Mouse (Mus musculus): ENCODE measurements around the gene Gpc5. TPM values are rescaled to one million over a fixed set of nuclear protein-coding genes. Genes with fewer than 3 reads are reported as not detected.

Gpc5 gene
- total RNA-seq, 1 experiment = 0.40 TPM

DNA sequence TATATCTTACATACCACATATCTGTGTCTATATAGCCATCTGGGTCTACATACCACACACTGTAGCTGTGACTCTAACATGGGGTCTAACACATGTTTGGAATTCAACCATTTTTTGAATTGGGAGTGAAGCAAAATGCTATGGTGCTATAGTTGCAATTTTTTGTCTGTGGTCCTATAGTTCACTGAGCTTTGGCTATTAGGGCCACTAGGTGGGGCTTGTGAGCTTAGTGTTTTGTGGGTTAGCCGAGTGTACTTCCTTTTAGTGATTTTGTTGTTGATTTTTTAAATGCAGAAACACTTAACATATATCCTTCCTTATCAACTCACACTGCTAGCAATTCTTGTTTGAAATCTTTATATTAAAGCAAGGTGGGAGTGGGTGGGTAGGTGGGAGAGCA lies 727.0 kb downstream of the Gpc5 start:
- no peak for TF ChIP-seq ZNF384 (IDR thresholded peaks at IDR 0.05; ENCODE audit: low read depth, low read length)
- TF ChIP-seq CHD2 (IDR thresholded peaks at IDR 0.05; ENCODE audit: low read depth, low read length) = no peak
- TF ChIP-seq MAFK (IDR thresholded peaks at IDR 0.05; ENCODE audit: insufficient read depth, low read depth, low read length) = no peak
- TF ChIP-seq ZC3H11A (IDR thresholded peaks at IDR 0.05; ENCODE audit: borderline replicate concordance, low read depth, low read length) = no peak
- no peak for TF ChIP-seq HCFC1 (IDR thresholded peaks at IDR 0.05; ENCODE audit: borderline replicate concordance, insufficient read depth, low read length)

DNA sequence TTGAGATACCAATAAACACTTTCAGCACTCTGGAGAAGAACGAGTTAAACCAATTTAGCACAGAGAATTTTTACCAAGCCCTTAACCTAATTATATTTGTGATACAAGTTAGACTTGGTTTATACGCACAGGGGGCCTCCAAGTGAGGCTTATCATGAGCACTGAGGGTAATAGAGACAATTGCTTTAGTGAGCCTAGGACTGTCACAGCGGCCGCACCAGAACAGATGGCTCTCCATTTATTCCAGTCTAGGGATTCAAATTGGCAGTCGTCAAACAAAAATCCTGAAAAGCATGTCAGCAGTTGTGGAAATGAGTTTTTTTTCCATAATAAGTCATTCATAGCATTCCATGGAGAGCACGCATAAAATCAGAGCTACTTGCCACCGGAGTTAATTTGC lies 729.6 kb downstream of the Gpc5 start:
- TF ChIP-seq CHD2 (IDR thresholded peaks at IDR 0.05; ENCODE audit: low read depth, low read length) = no peak
- H3K9me3 ChIP-seq (ENCODE audit: control insufficient read depth, insufficient read depth, low read depth, low read length) = no peaks in the 10 kb centered on the region
- in situ Hi-C loops (cut with MboI; ENCODE audit: low sequenced_read_pairs in 2 of 2, unreplicated experiment in 2 of 2) = no loop called here

More for the DNA sequence above, 727.0 kb downstream of the Gpc5 start:
- Histone ChIP-seq H3K36me3 (ENCODE audit: control insufficient read depth, insufficient read depth, low read length, poor library complexity, severe bottlenecking) (no peaks in the 10 kb centered on the region), H3K9me3 (ENCODE audit: control insufficient read depth, insufficient read depth, low read depth, low read length) (no peaks in the 10 kb centered on the region), H3K27ac (ENCODE audit: insufficient read depth, low read depth, low read length, poor library complexity, severe bottlenecking) (no peak overlapping the region), H3K4me3 (ENCODE audit: insufficient read depth in 1 of 2, low read depth in 1 of 2, low read length in 2 of 2, poor library complexity in 1 of 2, severe bottlenecking in 1 of 2) (no peak overlapping the region), H3K4me1 (ENCODE audit: control insufficient read depth in 2 of 2, insufficient read depth in 2 of 2, low read length in 2 of 2, poor library complexity in 1 of 2) (no peaks in the 10 kb centered on the region), H3K9ac (ENCODE audit: insufficient read depth, low read depth, low read length, poor library complexity, severe bottlenecking) (no peak overlapping the region)
- DNase-seq (ENCODE audit: low read depth, low spot score) = peak; percentile 26
- in situ Hi-C loops (cut with MboI; ENCODE audit: low sequenced_read_pairs in 2 of 2, unreplicated experiment in 2 of 2) = no loop called here

GRCm38 (mm10) chr14:115830485-115830884 lies 738.5 kb downstream of the Gpc5 start:
- no peaks in the 10 kb centered on the region for H3K36me3 ChIP-seq (ENCODE audit: control insufficient read depth, insufficient read depth, low read length, poor library complexity, severe bottlenecking)
- no peak for DNase-seq (ENCODE audit: low read depth, low spot score)
- no peaks in the 10 kb centered on the region for H3K4me1 ChIP-seq (ENCODE audit: control insufficient read depth in 2 of 2, insufficient read depth in 2 of 2, low read length in 2 of 2, poor library complexity in 1 of 2)
- TF ChIP-seq MAFK (IDR thresholded peaks at IDR 0.05; ENCODE audit: insufficient read depth, low read depth, low read length) (peak; percentile 47; the same call in 1 of the 2 replicates), CHD2 (IDR thresholded peaks at IDR 0.05; ENCODE audit: low read depth, low read length) (no peak)
- H3K27ac ChIP-seq (ENCODE audit: insufficient read depth, low read depth, low read length, poor library complexity, severe bottlenecking) = no peak overlapping the region
- in situ Hi-C loops (cut with MboI; ENCODE audit: low sequenced_read_pairs in 2 of 2, unreplicated experiment in 2 of 2) = no loop called here
- H3K9ac ChIP-seq (ENCODE audit: insufficient read depth, low read depth, low read length, poor library complexity, severe bottlenecking) = no peak overlapping the region
- no peaks in the 10 kb centered on the region for H3K9me3 ChIP-seq (ENCODE audit: control insufficient read depth, insufficient read depth, low read depth, low read length)
- H3K4me3 ChIP-seq (ENCODE audit: insufficient read depth in 1 of 2, low read depth in 1 of 2, low read length in 2 of 2, poor library complexity in 1 of 2, severe bottlenecking in 1 of 2) = no peak overlapping the region

More for the DNA sequence above, 729.6 kb downstream of the Gpc5 start:
- Histone ChIP-seq H3K36me3 (ENCODE audit: control insufficient read depth, insufficient read depth, low read length, poor library complexity, severe bottlenecking) (no peaks in the 10 kb centered on the region), H3K4me3 (ENCODE audit: insufficient read depth in 1 of 2, low read depth in 1 of 2, low read length in 2 of 2, poor library complexity in 1 of 2, severe bottlenecking in 1 of 2) (no peak overlapping the region), H3K9ac (ENCODE audit: insufficient read depth, low read depth, low read length, poor library complexity, severe bottlenecking) (no peak overlapping the region), H3K27ac (ENCODE audit: insufficient read depth, low read depth, low read length, poor library complexity, severe bottlenecking) (no peak overlapping the region), H3K4me1 (ENCODE audit: control insufficient read depth in 2 of 2, insufficient read depth in 2 of 2, low read length in 2 of 2, poor library complexity in 1 of 2) (no peaks in the 10 kb centered on the region)
- no peak for DNase-seq (ENCODE audit: low read depth, low spot score)

- Histone ChIP-seq H3K4me1 (ENCODE audit: control insufficient read depth in 2 of 2, insufficient read depth in 2 of 2, low read length in 2 of 2, poor library complexity in 1 of 2) (no peaks in the 10 kb centered on the region), H3K9me3 (ENCODE audit: control insufficient read depth, insufficient read depth, low read depth, low read length) (no peaks in the 10 kb centered on the region), H3K4me3 (ENCODE audit: insufficient read depth in 1 of 2, low read depth in 1 of 2, low read length in 2 of 2, poor library complexity in 1 of 2, severe bottlenecking in 1 of 2) (no peak overlapping the region), H3K36me3 (ENCODE audit: control insufficient read depth, insufficient read depth, low read length, poor library complexity, severe bottlenecking) (no peaks in the 10 kb centered on the region), H3K27ac (ENCODE audit: insufficient read depth, low read depth, low read length, poor library complexity, severe bottlenecking) (no peak overlapping the region), H3K9ac (ENCODE audit: insufficient read depth, low read depth, low read length, poor library complexity, severe bottlenecking) (no peak overlapping the region)
- TF ChIP-seq HCFC1 (IDR thresholded peaks at IDR 0.05; ENCODE audit: borderline replicate concordance, insufficient read depth, low read length) (no peak), CHD2 (IDR thresholded peaks at IDR 0.05; ENCODE audit: low read depth, low read length) (no peak), ZC3H11A (IDR thresholded peaks at IDR 0.05; ENCODE audit: borderline replicate concordance, low read depth, low read length) (peak; percentile 55; the same call in 1 of the 2 replicates), ZNF384 (IDR thresholded peaks at IDR 0.05; ENCODE audit: low read depth, low read length) (no peak)
- in situ Hi-C loops (cut with MboI; ENCODE audit: low sequenced_read_pairs in 2 of 2, unreplicated experiment in 2 of 2) = no loop called here
- peak; percentile 53 for DNase-seq (ENCODE audit: low read depth, low spot score)
Measured at GRCm38 (mm10) chr14:115831219-115831755, 739.3 kb downstream of the Gpc5 start.

DNA sequence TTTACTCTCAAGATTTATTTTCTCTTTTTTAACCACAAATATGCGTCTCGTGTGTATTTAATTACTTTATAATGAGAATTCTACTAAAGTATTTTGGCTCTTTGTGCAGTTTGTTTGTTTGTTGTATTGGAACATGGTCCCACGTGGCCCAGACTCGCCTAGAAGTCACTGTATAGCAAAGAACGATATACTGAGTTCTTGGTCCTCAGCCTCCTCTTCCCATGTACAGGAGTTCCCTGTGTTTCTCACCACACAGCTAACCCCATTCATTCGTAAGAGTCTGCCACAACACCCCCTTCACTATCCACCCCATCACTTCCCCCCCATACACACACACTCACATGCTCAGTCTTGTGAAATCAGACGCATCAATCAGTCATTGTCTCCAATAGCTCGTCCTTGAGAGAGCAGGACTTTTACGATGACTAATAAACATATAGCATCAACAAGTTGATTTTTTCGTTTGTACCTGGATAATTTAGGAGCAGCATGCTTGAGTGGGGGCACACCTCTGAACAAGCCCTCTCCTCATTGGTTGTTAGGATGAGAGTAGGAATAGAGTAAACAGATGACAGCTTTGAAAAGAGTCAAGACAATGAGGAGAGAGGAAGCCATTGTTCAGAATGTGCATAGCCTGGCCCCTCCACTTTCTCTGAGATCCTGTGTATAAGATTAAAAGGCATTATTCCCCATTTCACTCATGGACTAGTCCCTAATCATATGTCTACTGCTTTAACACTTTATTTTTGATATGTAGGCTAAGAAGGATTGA lies 740.0 kb downstream of the Gpc5 start:
- Histone ChIP-seq H3K27ac (ENCODE audit: insufficient read depth, low read depth, low read length, poor library complexity, severe bottlenecking) (no peak overlapping the region), H3K9me3 (ENCODE audit: control insufficient read depth, insufficient read depth, low read depth, low read length) (no peaks in the 10 kb centered on the region), H3K9ac (ENCODE audit: insufficient read depth, low read depth, low read length, poor library complexity, severe bottlenecking) (no peak overlapping the region), H3K4me1 (ENCODE audit: control insufficient read depth in 2 of 2, insufficient read depth in 2 of 2, low read length in 2 of 2, poor library complexity in 1 of 2) (no peaks in the 10 kb centered on the region), H3K4me3 (ENCODE audit: insufficient read depth in 1 of 2, low read depth in 1 of 2, low read length in 2 of 2, poor library complexity in 1 of 2, severe bottlenecking in 1 of 2) (no peak overlapping the region), H3K36me3 (ENCODE audit: control insufficient read depth, insufficient read depth, low read length, poor library complexity, severe bottlenecking) (no peaks in the 10 kb centered on the region)
- TF ChIP-seq CHD2 (IDR thresholded peaks at IDR 0.05; ENCODE audit: low read depth, low read length) (no peak), ZC3H11A (IDR thresholded peaks at IDR 0.05; ENCODE audit: borderline replicate concordance, low read depth, low read length) (no peak), MAFK (IDR thresholded peaks at IDR 0.05; ENCODE audit: insufficient read depth, low read depth, low read length) (no peak), ZNF384 (IDR thresholded peaks at IDR 0.05; ENCODE audit: low read depth, low read length) (no peak)
- DNase-seq (ENCODE audit: low read depth, low spot score) = no peak
- in situ Hi-C loops (cut with MboI; ENCODE audit: low sequenced_read_pairs in 2 of 2, unreplicated experiment in 2 of 2) = no loop called here
